ENCODE assay signal across 8 mouse cellular contexts in genomic region chr4:33586615-33587451, GRCm38 (mm10).
DNase-seq lines count a peak whose midpoint lies in the region; ATAC-seq lines count a peak whose summit lies in the region.

No protein-coding gene starts in this region.

- peak overlapping the region; percentile 13; the same call in 1 of the 2 replicates for H3K4me3 ChIP-seq in hindbrain, embryonic 11.5 days (ENCODE audit: low read depth, low read length)

- H3K27me3 ChIP-seq in hindbrain, embryonic 11.5 days (ENCODE audit: control insufficient read depth, insufficient read depth, low read length), result no peaks in the 10 kb centered on the region
- H3K27me3 ChIP-seq in splenic B cell, adult 2 months (ENCODE audit: control insufficient read depth, insufficient read depth, low read length, poor library complexity, severe bottlenecking), result no peaks in the 10 kb centered on the region

- no peaks in the 10 kb centered on the region for H3K9me3 ChIP-seq in hindbrain, embryonic 11.5 days (ENCODE audit: control insufficient read depth, low read length)

- H3K4me2 ChIP-seq in hindbrain, embryonic 11.5 days (replicated peaks; ENCODE audit: low read depth, low read length), result peak overlapping the region; percentile 25

- peak; percentile 51 for DNase-seq in adrenal gland, postnatal 10 days
- no peak for DNase-seq in adrenal gland, postnatal 25 days
- DNase-seq in c-Kit-positive CD71-negative TER-119-negative erythroid progenitor cells, embryonic 14.5 days (ENCODE audit: low read depth), result peak; percentile 33
- peak; percentile 49 for DNase-seq in forelimb bud, embryonic 11.5 days (ENCODE audit: low read depth, low spot score)
- peak; percentile 64 for DNase-seq in hindbrain, embryonic 11.5 days (ENCODE audit: low spot score)
- DNase-seq in layer of hippocampus, postnatal 10 days (ENCODE audit: low spot score in 2 of 2), result peak; percentile 40 to 62
- peak; percentile 46 for DNase-seq in lung, postnatal 36 days
- peak; percentile 4 for DNase-seq in splenic B cell, adult 2 months (ENCODE audit: low read depth, low spot score)

- peak overlapping the region; percentile 77 for H3K27ac ChIP-seq in hindbrain, embryonic 11.5 days (ENCODE audit: low read depth, low read length)

- WGBS in hindbrain, embryonic 11.5 days, result 5% methylated on average over 15 of the region's 15 CpGs

- H3K9ac ChIP-seq in hindbrain, embryonic 11.5 days (ENCODE audit: low read depth, low read length), result peak overlapping the region; percentile 48

- peak; percentile 78 for ATAC-seq in hindbrain, embryonic 11.5 days (ENCODE audit: low FRiP score)

- H3K36me3 ChIP-seq in hindbrain, embryonic 11.5 days (ENCODE audit: control insufficient read depth, insufficient read depth, low read length), result no peaks in the 10 kb centered on the region
- no peaks in the 10 kb centered on the region for H3K36me3 ChIP-seq in splenic B cell, adult 2 months (ENCODE audit: control insufficient read depth, insufficient read depth, low read length, poor library complexity, severe bottlenecking)

- H3K4me1 ChIP-seq in hindbrain, embryonic 11.5 days (replicated peaks; ENCODE audit: control insufficient read depth, insufficient read depth, low read length), result peaks cover 8% of the 10 kb centered on the region; the same call in 1 of the 2 replicates
